Mouse (Mus musculus): Measurements from ENCODE around the gene Otogl.

Gene Otogl

GRCm38 (mm10) chr10:107794812-107795756, 116.8 kb downstream of the Otogl start:
- TF ChIP-seq GATA4 (IDR thresholded peaks at IDR 0.05; ENCODE audit: insufficient replicate concordance, low read length), result no peak

GRCm38 (mm10) chr10:107792491-107792890, 119.4 kb downstream of the Otogl start:
- TF ChIP-seq GATA4 (IDR thresholded peaks at IDR 0.05; ENCODE audit: insufficient replicate concordance, low read length), result no peak

- TF ChIP-seq GATA4 (IDR thresholded peaks at IDR 0.05; ENCODE audit: insufficient replicate concordance, low read length), result no peak
Observed at GRCm38 (mm10) chr10:107779548-107779947, 132.4 kb downstream of the Otogl start.

GRCm38 (mm10) chr10:107759624-107760023, 152.3 kb downstream of the Otogl start:
- TF ChIP-seq GATA4 (IDR thresholded peaks at IDR 0.05; ENCODE audit: insufficient replicate concordance, low read length), result no peak

GRCm38 (mm10) chr10:107753471-107753870, 158.5 kb downstream of the Otogl start:
- no peak for TF ChIP-seq GATA4 (IDR thresholded peaks at IDR 0.05; ENCODE audit: insufficient replicate concordance, low read length)

- TF ChIP-seq GATA4 (IDR thresholded peaks at IDR 0.05; ENCODE audit: insufficient replicate concordance, low read length), result no peak
Observed at GRCm38 (mm10) chr10:107752351-107753143, 159.4 kb downstream of the Otogl start.

GRCm38 (mm10) chr10:107751944-107752343, 160.0 kb downstream of the Otogl start:
- TF ChIP-seq GATA4 (IDR thresholded peaks at IDR 0.05; ENCODE audit: insufficient replicate concordance, low read length), result no peak

GRCm38 (mm10) chr10:107747566-107747965, 164.4 kb downstream of the Otogl start:
- no peak for TF ChIP-seq GATA4 (IDR thresholded peaks at IDR 0.05; ENCODE audit: insufficient replicate concordance, low read length)

GRCm38 (mm10) chr10:107746717-107747116, 165.2 kb downstream of the Otogl start:
- no peak for TF ChIP-seq GATA4 (IDR thresholded peaks at IDR 0.05; ENCODE audit: insufficient replicate concordance, low read length)

GRCm38 (mm10) chr10:107739815-107740214, 172.1 kb downstream of the Otogl start:
- no peak for TF ChIP-seq GATA4 (IDR thresholded peaks at IDR 0.05; ENCODE audit: insufficient replicate concordance, low read length)

- no peak for TF ChIP-seq GATA4 (IDR thresholded peaks at IDR 0.05; ENCODE audit: insufficient replicate concordance, low read length)
Observed at GRCm38 (mm10) chr10:107737743-107738142, 174.2 kb downstream of the Otogl start.

- TF ChIP-seq GATA4 (IDR thresholded peaks at IDR 0.05; ENCODE audit: insufficient replicate concordance, low read length), result no peak
Observed at GRCm38 (mm10) chr10:107735448-107735847, 176.5 kb downstream of the Otogl start.

GRCm38 (mm10) chr10:107734327-107734726, 177.6 kb downstream of the Otogl start:
- no peak for TF ChIP-seq GATA4 (IDR thresholded peaks at IDR 0.05; ENCODE audit: insufficient replicate concordance, low read length)

GRCm38 (mm10) chr10:107725631-107726030, 186.3 kb downstream of the Otogl start:
- no peak for TF ChIP-seq GATA4 (IDR thresholded peaks at IDR 0.05; ENCODE audit: insufficient replicate concordance, low read length)

- no peak for TF ChIP-seq GATA4 (IDR thresholded peaks at IDR 0.05; ENCODE audit: insufficient replicate concordance, low read length)
Observed at GRCm38 (mm10) chr10:107719806-107720205, 192.1 kb downstream of the Otogl start, which contains the start of gene Ptprq. Gene Ptprq (minus strand): TSS chr10:107720051.

Data from liver, adult (tissue).